Mouse (Mus musculus): Measurements from ENCODE around the gene Cyp4f37. TPM values are rescaled to one million over a fixed set of nuclear protein-coding genes. Genes with fewer than 3 reads are reported as not detected.

Cyp4f37 gene
- polyA plus RNA-seq (2012; rRNA removed) = not detected in 2 replicates

GRCm38 (mm10) chr17:32621018-32621417, at the start of gene Cyp4f37:
Gene Cyp4f37, plus strand, starts transcription at chr17:32621309.

GRCm38 (mm10) chr17:32658712-32659111, 37.6 kb downstream of the Cyp4f37 start, which contains the start of gene Cyp4f40:
Gene Cyp4f40, plus strand, starts transcription at chr17:32658900.

GRCm38 (mm10) chr17:32685048-32685750, 64.1 kb downstream of the Cyp4f37 start, which contains the start of gene Cyp4f15:
Gene Cyp4f15, plus strand, starts transcription at chr17:32685627.

Other genes with a start within 250 kb of the Cyp4f37 start
- gene Wiz, start 231.9 kb upstream of the Cyp4f37 start, polyA plus RNA-seq (2012; rRNA removed) = 77.4 and 78.2 TPM in 2 replicates
- 0.82 and 0.90 TPM in 2 replicates for gene Rasal3, start 217.7 kb upstream of the Cyp4f37 start, polyA plus RNA-seq (2012; rRNA removed)
- not detected in 2 replicates for gene Pglyrp2, start 197.1 kb upstream of the Cyp4f37 start, polyA plus RNA-seq (2012; rRNA removed)
- gene Cyp4f39, start 168.6 kb upstream of the Cyp4f37 start, polyA plus RNA-seq (2012; rRNA removed) = 0.26 and 0.66 TPM in 2 replicates
- gene Cyp4f17, start 115.3 kb upstream of the Cyp4f37 start, polyA plus RNA-seq (2012; rRNA removed) = 13.3 and 18.1 TPM in 2 replicates
- gene Cyp4f16, start 84.8 kb upstream of the Cyp4f37 start, polyA plus RNA-seq (2012; rRNA removed) = 31.8 and 36.9 TPM in 2 replicates
- gene Cyp4f40, start 37.6 kb downstream of the Cyp4f37 start, polyA plus RNA-seq (2012; rRNA removed) = 0.04 and 0.06 TPM in 2 replicates
- gene Cyp4f15, start 64.3 kb downstream of the Cyp4f37 start, polyA plus RNA-seq (2012; rRNA removed) = 2.2 and 2.6 TPM in 2 replicates
- 23.5 and 25.3 TPM in 2 replicates for gene Zfp871, start 167.0 kb downstream of the Cyp4f37 start, polyA plus RNA-seq (2012; rRNA removed)
- 29.8 and 30.2 TPM in 2 replicates for gene Zfp811, start 188.6 kb downstream of the Cyp4f37 start, polyA plus RNA-seq (2012; rRNA removed)
- gene Zfp799, start 209.0 kb downstream of the Cyp4f37 start, polyA plus RNA-seq (2012; rRNA removed) = 16.3 and 17.9 TPM in 2 replicates

All from central nervous system, embryonic 14 days (tissue).